Mouse (Mus musculus) retina, postnatal 7 days (tissue): Measurements from ENCODE around the gene Tapbp.
A peak's percentile ranks its signal among the peaks of the same experiment; 100 is the strongest.
"Not testable (repeated sequence)": the region's sequence is repeated elsewhere in the genome, so short reads cannot be mapped to it uniquely, and the experiment has no call there.

Experiments used
- DNase-seq: peaks from one replicate; pipeline ENCODE4 v3.0.0-alpha.2; 2012; ENCODE audit warnings: low read depth, low spot score

Tapbp gene

DNA sequence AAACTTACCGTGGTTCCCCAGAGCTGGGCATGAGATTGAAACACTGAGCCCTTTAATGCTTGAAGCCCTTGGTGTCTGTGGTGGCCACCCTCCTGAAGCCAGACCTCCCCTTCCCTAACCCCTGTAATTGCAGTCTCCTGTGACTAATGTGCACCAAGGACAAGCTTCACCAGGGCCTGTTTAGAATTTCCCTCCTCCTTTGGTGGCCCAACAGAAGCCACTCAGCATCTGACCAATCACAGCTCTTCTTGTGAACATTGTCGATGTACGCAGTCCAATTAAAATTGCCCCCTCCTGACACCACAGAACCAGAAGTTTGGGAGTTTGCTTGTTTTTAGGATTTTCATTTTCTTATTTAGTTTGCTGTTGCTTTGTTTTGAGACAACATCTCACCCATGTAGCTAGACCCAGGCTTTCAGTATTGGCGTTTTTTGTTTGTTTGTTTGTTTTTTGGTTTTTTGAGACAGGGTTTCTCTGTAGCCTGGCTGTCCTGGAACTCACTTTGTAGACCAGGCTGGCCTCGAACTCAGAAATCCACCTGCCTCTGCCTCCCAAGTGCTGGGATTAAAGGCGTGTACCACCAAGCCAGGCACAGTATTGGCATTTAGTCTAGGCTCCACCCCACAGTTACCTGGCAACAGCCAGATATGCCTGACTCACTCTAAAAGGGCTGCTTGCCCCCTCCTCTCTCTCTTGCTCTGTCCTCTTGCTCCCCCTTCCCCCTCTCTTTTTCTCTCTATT is 11.6 kb upstream of the Tapbp start:
- not testable (repeated sequence) for DNase-seq

DNA sequence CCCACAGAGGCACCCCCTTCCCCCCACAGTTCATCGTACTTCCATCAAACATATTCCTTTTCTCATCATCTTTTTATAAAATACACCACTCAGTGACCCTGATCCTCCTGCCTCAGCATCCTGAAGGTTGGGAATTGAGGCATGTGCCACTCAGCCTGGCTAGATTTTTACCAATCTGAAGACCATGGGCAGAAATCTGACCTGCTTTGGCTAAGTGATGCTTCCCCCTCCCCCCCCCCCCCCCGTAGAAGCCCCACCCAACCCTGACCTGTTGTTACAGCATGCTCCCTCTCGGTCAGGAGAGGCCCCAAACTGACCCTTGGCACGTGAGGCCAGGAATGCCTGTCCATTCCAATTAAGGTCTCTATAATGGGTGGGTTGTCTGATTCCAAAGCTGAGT is 10.9 kb upstream of the Tapbp start, which contains the start of gene Platr17:
Gene Platr17, plus strand, starts transcription at position 301 of the 400 bp plus-strand sequence.
- DNase-seq, result not testable (repeated sequence)

DNA sequence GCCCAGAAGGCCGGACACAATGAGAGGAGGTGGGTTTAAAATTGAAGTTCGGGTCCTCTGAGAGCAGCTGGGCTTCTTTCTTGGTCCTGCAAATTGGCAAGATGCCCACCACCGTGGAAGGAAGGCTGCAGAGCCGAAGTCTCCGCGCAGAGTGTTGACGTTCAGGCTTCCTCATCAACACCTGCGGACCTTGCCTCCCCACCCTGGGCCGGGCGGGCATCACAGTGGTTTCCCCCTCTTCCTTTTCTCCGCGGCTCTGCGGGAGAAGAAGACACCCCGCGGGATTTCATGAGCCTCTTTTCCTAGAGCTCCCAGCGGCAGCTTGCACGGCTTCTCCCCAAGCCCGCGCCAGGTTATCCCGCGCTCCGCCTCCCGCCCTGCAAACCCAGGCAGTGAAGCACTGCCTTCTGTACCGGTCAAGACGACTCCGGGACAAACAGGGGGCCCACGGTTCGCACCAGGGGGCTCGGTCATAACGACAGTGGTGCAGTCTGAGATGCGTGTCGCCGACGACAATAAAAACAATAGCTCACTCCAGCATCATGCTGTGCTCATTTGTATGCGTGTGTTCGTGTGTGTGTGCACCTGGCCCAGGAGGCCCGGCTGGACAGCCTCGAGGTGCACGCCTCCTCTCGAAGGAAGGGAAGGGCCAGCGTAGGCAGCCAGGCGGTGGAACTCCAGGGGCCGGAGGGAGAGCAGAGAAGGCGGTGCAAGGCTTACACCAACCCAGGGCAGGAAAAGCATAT is 7.2 kb upstream of the Tapbp start:
- no peak for DNase-seq

DNA sequence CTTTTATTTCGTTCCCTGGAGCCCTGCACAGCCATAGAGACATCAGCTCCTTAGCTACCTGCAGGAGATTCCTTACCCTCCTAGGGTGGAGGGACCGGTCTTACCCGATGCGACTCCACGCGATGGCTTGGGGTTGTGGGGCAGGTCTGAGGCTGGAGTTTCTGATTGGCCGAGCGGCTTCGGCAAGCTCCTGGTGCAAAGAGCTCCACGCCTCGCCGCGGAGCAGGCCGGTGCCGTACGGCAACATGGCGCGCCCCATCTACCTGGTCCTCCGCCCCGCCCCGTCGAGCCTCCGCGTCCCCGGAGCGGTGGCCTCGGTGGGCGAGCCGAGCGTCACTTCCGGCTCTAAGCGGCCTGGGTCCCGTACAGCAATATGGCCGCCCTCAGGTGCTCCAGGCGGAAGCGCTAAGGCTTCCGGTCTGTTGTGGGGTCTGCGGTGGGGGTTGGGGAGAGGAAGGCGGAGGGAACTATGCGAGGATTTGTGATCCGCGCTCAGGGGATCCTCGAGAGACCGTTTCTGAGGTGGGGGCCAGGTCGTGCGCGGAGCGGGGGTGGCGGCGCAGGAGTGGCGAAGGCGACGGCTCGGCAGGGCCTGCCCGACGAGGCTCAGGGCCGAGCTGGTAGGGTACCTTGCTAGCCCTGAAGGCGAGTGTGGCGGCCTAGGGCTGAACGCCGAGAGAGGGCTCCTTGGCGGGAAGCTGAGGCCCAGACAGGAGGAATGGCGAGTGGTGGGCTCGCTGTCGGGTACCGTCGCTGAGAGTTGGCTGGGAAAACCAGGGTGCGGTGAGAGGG is 6.4 kb upstream of the Tapbp start, which contains the start of gene Daxx:
Gene Daxx, plus strand, starts transcription at position 338 of the 792 bp plus-strand sequence.
- peak; percentile 96 for DNase-seq

DNA sequence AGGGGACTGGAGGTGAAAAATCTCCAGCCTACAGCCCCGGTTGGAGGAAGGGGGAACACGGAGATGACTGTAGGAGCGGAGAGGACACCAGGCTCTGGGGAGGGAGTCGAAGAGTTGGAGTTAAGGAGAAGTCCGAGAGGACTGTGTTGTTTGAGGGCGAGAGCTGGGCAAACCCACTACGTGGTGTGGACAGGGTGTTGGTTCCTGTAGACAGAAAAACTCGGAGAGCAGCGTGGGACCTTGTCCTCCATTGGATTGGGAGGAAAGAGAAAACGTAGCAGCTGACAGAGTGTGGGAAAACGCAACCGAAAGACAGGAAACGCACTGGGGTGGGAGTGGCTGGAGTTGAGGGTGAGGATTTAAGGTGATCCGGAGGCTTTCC is 5.8 kb upstream of the Tapbp start:
- no peak for DNase-seq

DNA sequence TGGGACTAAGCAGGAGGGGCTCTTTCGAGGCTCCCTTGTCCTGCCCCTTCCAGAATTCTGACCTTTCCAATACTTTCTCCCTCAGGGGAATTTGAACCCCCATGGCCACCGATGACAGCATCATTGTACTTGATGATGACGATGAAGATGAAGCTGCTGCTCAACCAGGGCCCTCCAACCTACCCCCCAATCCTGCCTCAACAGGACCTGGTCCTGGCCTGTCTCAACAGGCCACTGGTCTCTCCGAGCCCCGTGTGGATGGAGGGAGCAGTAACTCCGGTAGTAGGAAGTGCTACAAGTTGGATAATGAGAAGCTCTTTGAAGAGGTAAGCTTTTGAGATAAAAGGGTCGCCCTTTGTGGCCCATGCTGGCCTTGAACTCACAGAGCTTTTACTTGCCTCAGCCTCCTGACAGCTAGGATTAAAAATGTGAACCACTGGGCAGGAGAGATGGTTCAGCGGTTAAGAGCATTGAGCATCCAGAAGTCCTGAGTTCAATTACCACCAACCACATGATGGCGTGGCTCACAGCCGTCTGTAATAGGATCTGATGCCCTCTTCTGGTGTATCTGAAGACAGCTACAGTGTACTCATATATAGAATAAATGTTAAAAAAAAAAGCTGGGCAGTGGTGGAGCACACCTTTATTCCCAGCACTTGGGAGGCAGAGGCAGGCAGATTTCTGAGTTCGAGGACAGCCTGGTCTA is 5.2 kb upstream of the Tapbp start:
- DNase-seq, result no peak

DNA sequence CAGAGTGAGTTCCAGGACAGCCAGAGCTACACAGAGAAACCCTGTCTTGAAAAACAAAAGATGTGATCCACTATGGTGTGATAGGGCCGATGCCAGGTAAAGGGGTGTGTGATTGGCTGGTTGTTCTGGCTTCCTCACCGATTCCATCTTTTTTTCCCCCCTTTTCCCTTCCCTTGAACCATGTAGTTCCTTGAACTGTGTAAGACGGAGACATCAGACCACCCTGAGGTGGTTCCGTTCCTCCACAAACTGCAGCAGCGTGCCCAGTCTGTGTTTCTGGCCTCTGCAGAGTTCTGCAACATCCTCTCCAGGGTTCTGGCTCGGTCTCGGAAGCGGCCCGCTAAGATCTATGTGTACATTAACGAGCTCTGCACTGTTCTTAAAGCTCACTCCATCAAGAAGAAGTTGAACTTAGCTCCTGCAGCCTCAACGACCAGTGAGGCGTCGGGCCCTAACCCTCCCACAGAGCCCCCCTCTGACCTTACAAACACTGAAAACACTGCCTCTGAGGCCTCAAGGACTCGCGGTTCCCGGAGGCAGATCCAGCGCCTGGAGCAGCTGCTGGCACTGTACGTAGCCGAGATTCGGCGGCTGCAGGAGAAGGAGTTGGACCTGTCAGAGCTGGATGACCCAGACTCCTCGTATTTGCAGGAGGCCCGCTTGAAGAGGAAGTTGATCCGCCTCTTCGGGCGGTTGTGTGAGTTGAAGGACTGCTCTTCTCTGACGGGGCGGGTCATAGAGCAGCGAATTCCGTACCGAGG is 4.5 kb upstream of the Tapbp start:
- DNase-seq, result no peak

DNA sequence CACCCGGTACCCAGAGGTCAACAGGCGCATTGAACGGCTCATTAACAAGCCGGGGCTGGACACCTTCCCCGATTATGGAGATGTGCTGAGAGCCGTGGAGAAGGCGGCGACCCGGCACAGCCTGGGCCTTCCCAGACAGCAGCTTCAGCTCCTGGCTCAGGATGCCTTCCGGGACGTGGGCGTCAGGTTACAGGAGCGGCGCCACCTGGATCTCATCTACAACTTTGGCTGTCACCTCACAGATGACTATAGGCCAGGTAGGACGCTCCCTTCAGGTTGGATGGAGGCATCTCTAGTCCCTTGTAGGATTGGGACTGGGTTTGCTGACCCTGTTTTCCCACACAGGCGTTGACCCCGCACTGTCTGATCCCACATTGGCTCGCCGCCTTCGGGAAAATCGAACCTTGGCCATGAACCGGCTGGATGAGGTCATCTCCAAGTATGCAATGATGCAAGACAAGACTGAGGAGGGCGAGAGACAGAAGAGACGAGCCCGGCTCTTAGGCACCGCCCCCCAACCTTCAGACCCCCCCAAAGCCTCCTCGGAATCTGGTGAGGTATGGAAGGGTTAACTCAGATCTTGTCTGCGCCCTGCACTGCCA is 3.8 kb upstream of the Tapbp start:
- DNase-seq, result no peak

DNA sequence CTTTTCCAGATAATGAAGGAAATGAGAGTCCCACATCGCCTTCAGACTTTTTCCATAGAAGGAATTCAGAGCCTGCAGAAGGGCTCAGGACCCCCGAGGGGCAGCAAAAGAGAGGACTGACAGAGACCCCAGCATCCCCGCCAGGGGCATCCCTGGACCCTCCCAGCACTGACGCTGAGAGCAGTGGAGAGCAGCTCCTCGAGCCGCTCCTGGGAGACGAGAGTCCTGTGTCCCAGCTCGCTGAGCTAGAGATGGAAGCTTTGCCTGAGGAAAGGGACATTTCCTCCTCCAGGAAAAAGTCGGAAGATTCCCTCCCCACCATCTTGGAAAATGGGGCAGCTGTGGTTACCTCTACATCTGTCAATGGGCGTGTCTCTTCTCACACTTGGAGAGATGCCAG is 2.4 kb upstream of the Tapbp start:
- DNase-seq, result no peak

DNA sequence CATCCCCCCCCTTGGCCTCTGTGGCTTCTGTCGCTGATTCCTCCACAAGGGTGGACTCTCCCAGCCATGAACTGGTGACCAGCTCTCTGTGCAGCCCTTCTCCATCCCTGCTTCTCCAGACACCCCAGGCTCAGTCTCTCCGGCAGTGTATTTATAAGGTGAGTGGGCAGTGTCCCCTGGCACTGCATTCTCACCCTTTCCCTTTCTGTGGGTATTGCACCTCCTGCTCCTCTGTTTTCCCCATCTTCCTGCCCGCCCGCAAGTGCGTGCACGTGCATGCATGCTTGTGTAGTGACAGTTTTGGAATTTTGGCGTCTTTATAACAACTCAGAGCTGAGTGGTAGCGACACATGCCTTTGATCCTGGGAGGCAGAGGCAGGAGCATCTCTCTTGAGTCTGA is 1.8 kb upstream of the Tapbp start:
- no peak for DNase-seq

DNA sequence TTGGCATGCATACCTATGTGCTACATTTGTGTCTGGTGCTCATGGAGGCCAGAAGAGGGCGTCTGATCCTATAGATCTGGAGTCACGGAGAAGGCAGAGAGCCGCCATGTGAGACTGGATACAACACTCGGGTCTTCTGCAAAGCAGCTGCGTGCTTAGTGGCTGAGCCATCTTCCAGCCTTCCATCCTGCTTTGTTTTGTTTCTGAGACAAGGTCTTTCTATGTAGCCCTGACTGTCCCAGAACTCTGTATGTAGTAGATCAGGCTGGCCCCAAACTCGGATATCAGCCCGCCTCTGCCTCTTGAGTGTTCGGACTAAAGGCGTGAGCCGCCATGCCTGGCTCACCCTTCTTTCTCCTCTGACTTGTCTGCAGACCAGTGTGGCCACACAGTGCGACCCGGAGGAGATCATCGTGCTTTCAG is 719 bp upstream of the Tapbp start:
- DNase-seq, result no peak

DNA sequence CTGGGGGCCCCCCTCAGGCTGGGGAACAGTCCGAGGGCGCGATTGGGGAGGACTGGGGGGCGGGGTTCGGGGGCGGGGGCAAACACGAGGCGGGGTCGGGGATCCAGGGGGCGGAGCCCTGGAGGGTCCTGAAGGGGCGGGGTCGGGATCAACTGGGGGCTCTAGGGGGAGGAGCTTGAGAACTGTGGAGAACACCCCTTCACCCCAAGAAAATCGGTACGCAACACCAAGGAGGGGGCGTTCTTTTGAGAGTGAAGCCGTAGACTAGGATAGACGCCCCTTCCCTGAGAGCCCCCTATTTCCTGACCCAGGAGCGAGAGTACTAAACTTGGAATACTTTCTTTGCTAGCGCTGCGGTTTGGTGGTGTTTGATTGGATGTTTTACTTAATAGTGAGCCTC is 595 bp downstream of the Tapbp start:
- no peak for DNase-seq

DNA sequence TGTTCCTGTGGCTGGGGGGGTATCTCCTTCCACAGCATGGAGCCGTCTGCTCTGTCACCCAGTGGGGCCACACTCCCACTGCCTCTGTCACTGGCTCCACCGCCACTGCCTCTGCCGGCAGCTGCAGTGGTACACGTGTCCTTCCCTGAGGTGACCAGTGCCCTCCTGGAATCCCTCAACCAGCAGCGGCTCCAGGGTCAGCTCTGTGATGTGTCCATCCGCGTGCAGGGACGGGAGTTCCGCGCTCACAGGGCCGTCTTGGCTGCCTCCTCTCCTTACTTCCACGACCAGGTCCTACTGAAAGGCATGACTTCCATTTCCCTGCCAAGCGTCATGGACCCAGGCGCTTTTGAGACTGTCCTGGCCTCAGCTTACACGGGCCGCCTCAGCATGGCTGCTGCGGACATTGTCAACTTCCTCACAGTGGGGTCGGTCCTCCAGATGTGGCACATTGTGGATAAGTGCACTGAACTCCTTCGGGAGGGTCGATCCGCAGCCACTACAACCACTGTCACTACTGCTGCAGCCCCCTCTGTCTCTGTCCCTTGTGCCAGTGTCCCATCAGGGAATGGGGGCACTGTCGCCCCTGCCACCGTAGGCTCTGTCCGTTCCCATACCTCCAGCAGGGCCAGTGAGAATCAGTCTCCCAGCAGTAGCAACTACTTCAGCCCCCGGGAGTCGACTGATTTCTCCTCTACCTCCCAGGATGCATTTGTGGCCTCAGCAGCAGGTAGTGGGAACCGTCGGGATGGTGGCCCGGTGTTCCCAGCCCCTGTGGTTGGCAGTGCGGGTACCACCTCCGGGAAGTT is 1.4 kb downstream of the Tapbp start:
- no peak for DNase-seq

DNA sequence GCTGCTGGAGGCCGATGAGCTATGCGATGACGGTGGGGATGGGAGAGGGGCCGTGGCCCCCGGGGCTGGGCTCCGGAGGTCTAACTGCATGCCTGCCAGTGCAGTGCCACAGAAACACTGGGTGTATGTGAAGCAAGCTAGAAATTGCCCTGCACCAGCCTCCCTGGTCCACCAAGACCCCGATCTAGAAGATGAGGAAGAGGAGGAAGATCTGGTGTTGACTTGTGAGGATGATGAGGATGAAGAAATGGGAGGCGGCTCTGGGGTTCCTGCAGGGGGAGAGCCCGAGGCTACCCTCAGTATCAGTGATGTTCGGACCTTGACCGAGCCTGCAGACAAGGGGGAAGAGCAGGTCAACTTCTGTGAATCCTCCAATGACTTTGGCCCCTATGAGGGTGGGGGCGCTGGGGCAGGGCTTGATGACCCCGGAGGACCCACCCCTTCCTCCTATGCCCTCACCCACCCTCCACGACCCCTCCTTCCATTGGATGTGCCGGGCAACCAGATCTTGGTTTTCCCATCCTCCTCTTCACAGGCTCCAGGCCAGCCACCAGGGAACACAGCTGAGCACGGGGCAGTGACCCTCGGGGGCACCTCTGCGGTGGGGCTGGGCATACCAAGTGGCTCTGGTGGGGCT is 2.1 kb downstream of the Tapbp start:
- DNase-seq, result no peak

DNA sequence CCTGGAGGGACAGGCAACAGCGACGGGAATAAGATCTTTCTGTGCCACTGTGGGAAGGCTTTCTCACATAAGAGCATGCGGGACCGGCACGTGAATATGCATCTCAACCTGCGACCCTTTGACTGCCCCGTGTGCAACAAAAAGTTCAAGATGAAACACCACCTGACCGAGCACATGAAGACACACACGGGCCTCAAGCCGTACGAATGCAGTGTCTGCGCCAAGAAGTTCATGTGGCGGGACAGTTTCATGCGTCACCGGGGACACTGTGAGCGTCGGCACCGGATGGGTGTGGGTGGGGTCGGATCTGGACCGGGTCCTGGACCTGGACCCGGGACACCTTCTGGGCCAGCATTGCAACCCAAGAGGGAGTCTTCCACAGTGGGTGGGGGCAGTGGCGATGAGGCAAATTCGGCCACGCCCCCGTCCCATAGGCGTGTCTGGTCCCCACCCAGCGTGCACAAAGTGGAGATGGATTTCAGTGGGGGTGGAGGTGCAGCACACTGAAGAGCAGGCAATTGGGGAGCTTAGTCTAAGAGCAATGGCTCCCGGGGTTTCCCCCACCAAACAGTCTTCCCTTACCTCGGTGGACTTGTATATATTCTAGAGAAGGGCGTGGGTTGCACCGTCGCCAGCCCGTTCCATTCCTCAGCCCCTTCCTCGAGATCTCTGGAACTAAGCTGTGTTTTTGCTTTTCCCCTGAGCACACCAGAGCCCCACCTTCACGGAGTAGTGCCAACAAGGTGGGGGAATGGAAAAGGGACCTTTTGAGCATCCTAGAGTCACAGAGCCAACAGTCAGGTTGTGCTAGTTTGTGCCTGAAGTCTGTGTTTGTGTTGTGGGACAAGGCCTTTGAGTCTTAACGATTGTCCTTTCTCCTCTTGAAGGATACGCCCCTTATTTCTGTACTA is 2.8 kb downstream of the Tapbp start:
- no peak for DNase-seq

DNA sequence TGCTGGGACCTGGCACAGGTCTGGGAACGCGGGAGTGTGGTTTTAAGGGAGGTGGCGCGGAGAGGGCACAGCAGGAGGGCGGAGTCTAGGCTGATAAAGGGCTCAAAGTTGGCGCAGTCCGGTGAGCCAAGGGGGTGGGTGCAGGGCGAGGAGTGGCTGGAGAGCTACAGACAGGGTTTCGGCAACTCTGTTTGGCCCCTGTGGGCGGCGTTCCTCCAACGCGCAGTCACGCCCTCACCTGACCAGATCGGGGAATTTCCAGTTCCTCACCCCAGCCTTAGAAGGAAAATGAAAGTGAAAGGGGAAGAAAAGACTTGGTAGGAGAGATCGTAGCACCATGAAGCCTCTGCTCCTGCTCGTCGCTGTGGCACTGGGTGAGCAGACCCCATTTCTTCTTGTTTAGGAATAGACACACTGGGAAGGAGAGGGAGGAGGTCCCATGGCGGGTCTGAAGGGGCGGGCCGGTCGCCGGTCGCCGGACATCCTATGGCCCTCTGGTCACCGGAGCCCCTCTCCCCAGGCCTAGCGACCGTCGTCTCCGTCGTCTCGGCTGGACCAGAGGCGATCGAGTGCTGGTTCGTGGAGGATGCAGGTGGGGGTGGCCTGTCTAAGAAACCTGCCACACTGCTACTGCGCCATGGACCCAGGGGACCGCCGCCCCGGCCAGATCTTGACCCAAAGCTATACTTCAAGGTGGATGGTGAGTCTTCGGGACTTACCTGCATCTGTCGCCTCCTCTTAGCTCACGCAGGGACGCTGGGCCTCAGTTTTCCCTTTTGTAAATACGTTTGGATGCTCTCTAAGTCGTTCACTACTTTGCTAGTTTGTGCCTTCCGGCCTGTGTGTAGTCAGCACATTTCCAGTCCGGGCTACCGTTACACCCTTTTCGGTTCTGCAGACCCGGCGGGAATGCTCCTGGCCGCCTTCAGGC is 3.9 kb downstream of the Tapbp start:
- no peak for DNase-seq
